Mouse (Mus musculus) bone marrow macrophage, adult 2 months (primary cell): ENCODE results near the gene Shd.

Experiments used
- CTCF ChIP-seq: IDR thresholded peaks from 2 replicates; pipeline ENCODE4 v1.5.1; 2012; ENCODE audit warnings: low read depth, mild to moderate bottlenecking, low read length, moderate library complexity
- POLR2A ChIP-seq: IDR thresholded peaks from 2 replicates; pipeline ENCODE4 v1.6.1; 2012; ENCODE audit warnings: mild to moderate bottlenecking, low read depth, low read length, borderline replicate concordance

DNA sequence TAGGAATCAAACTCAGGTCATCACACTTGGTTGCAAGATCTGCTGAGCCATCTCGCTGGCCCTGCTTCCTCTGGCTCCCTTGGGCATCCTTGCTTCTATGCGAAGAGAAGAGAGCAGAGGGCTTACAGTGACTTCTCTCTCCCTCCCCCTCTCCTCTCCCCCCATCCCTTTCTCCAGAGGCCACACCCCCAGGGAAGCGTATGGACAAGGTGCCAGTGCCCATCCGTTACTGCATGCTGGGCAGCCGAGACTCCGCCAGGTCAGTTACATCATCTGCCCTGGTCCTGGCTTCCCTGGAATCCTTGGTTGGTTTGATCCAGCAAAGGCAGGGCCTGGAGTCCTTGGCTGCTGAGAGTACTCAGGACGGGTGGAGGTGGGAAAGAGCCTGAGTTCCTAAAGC, 41.2 kb downstream of the Shd start:
- TF ChIP-seq POLR2A: no peak
- TF ChIP-seq CTCF: no peak
